Mouse (Mus musculus) thymus, adult 2 months (tissue): ENCODE results near the gene Phrf1. TPM values are rescaled to one million over a fixed set of nuclear protein-coding genes. Genes with fewer than 3 reads are reported as not detected.
A peak's percentile ranks its signal among the peaks of the same experiment; 100 is the strongest.

Experiments
- DNase-seq: peaks from one replicate; pipeline ENCODE4 v3.0.0; 2021
- H3K27ac ChIP-seq: fragments of 200-500 bp; 2 replicates; pipeline ENCODE4 v1.5.1; 2012; ENCODE audit warnings: low read length, control low read depth; ENCODE audit not compliant: control insufficient read depth, insufficient read depth
- H3K27me3 ChIP-seq: fragments of 200-500 bp; 2 replicates; pipeline ENCODE4 v1.6.1; 2012; ENCODE audit warnings: mild to moderate bottlenecking, low read length, moderate library complexity, mixed read lengths; ENCODE audit not compliant: control insufficient read depth, insufficient read depth
- H3K36me3 ChIP-seq: fragments of 200-500 bp; 2 replicates; pipeline ENCODE4 v1.6.1; 2012; ENCODE audit warnings: mild to moderate bottlenecking, low read length, moderate library complexity; ENCODE audit not compliant: control insufficient read depth, insufficient read depth
- H3K4me1 ChIP-seq: fragments of 200-500 bp; replicated peaks from 2 replicates; pipeline ENCODE4 v1.6.1; 2012; ENCODE audit warnings: low read length; ENCODE audit not compliant: control insufficient read depth, insufficient read depth
- H3K4me3 ChIP-seq: fragments of 200-500 bp; 2 replicates; pipeline ENCODE4 v1.5.1; 2012; ENCODE audit warnings: mild to moderate bottlenecking, low read length, control low read depth, moderate library complexity; ENCODE audit not compliant: control insufficient read depth, insufficient read depth
- CTCF ChIP-seq: fragments of 200-500 bp; IDR thresholded peaks from 2 replicates; pipeline ENCODE4 v1.5.1; 2012; ENCODE audit warnings: mild to moderate bottlenecking, control low read depth, low read length, moderate library complexity, borderline replicate concordance; ENCODE audit not compliant: control insufficient read depth, poor library complexity, insufficient read depth; ENCODE audit errors: extremely low read depth
- POLR2A ChIP-seq: fragments of 200-500 bp; IDR thresholded peaks from 2 replicates; pipeline ENCODE4 v1.6.1; 2012; ENCODE audit warnings: mild to moderate bottlenecking, low read length, control low read depth, moderate library complexity; ENCODE audit not compliant: control insufficient read depth, poor library complexity, insufficient read depth; ENCODE audit errors: extremely low read depth
- WGBS: fragments of 180-500 bp; shearing (Covaris S2); methylation state at CpG from one replicate; pipeline ENCODE4 v1.1.7; 2018; 5-methylcytosine and 5-hydroxymethylcytosine counted together
- polyA plus RNA-seq: library from polyadenylated mRNA; depleted of rRNA; stranded (reverse); fragments of >200 nt; gene quantifications from 2 replicates; pipeline ENCODE4 v1.2.3, GENCODE M21; 2012

Gene Phrf1
- polyA plus RNA-seq, 1 experiment, result 64.1 TPM

DNA sequence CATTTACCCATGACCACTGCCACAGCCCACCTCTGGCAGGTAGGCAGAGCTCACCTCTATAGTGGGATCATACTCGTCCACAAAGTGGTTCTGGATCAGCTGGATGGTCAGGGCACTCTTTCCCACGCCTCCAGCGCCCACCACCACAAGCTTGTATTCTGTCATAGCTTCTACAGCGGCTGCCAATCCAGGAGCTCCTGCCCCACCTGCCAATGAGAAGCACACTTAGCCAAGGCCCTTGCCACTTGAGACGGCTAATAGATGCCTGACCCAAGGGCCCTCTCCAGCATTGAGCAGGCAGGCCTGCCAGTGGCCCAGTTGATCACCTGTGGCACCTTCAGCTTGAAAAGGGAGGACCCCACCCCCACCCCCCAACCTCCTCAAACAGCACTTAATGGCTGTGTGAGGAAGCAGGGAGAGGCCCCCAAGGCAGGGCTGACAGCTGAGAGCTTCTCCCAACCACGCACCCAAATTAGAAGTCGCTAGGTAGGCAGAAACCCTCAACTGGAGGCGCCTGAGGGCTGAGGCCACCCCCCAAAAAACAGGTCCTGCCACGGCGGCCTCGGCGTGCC lies 35.7 kb upstream of the Phrf1 start:
- Histone ChIP-seq H3K4me3 (peak overlapping the region; percentile 89), H3K27ac (no peak overlapping the region), H3K36me3 (peaks cover 15% of the 10 kb centered on the region), H3K4me1 (peaks cover 12% of the 10 kb centered on the region), H3K27me3 (no peaks in the 10 kb centered on the region)
- no peak for DNase-seq
- TF ChIP-seq POLR2A, result no peak
- TF ChIP-seq CTCF, result no peak
- WGBS, result 36% methylated on average over 12 of the region's 12 CpGs

DNA sequence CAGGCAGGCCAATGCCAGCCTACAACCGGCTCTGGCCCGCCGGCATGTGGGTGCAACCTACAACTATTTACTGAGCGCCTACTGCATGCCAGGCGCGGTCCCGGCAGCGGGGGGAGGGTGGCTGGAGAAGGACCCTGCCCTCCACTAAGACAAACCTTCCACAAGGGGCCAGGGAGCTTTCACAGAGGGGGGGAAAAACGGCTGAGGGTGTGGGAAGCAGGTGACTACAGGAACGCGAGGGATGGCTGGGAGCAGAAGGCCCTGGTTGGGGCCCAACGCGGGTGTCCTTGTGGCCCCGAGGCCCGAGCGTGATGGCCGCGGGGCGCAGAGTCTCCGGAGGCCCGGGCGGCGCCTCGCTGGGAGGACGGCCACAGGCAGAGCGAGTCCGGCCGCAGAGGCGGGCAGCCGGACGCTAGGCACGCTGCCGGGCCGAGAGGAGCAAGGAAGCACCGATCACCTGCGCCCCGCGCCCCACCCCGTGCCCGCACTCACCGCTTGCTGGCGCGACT lies 35.2 kb upstream of the Phrf1 start:
- Histone ChIP-seq H3K4me1 (peaks cover 12% of the 10 kb centered on the region), H3K4me3 (peak overlapping the region; percentile 89), H3K27ac (no peak overlapping the region), H3K36me3 (peaks cover 15% of the 10 kb centered on the region), H3K27me3 (no peaks in the 10 kb centered on the region)
- 1% methylated on average over 43 of the region's 43 CpGs for WGBS
- TF ChIP-seq POLR2A (no peak), CTCF (no peak)
- DNase-seq, result peak; percentile 46

DNA sequence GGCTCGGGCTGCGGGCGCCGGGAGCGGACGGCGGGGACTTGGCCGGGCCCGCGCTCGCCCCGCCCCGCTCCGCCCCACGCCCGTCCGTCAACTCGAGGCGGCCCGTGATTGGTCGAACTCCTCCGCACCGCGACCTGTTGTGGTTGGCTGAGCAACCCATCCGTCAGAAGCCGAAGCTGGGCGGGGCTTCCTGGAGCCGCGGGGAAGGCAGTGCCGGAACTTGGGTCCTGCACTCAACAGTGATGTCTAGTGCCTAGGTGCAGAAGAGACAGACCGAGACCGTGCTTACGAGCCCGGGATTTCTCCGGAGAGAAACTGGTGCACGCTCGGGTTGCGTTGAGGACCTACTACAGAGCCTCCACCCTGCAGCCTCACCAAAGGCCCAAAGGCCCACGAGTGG lies 34.6 kb upstream of the Phrf1 start, which contains the start of the genes Hras and Lrrc56:
Gene Hras (minus strand): TSS at position 58 of the 400 bp plus-strand sequence.
Gene Lrrc56 (plus strand): TSS at position 210 of the 400 bp plus-strand sequence.
- Histone ChIP-seq H3K4me1 (peaks cover 12% of the 10 kb centered on the region), H3K36me3 (peaks cover 15% of the 10 kb centered on the region), H3K4me3 (peak within 1 kb of the TSS; percentile 94), H3K27me3 (no peaks in the 10 kb centered on the region), H3K27ac (peak within 1 kb of the TSS; percentile 86)
- TF ChIP-seq CTCF (no peak; the same call in 1 of the 2 replicates), POLR2A (peak; percentile 93)
- 1% methylated on average over 27 of the region's 39 CpGs for WGBS
- peak; percentile 98 for DNase-seq

DNA sequence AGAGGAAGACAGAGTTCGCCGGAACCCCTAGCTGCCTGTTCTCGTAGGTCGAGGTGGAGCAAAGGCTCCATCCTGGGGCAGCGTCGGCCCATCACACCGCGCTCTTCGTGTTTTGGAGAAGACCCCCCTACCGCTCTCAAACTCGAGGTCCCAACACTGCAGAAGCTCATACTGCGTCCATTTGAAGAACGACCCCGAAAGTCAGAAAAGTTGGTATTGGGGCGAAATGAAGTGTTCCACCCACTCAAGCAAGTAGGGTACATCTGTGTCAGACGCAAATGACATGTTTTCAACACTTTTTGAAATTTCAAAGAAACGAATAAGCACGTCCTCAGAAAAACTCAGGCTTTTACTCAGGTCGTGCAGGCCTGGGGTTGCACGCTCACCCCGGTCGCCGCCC lies 34.2 kb upstream of the Phrf1 start:
- H3K27ac ChIP-seq, result peak overlapping the region; percentile 86
- H3K27me3 ChIP-seq, result no peaks in the 10 kb centered on the region
- peaks cover 13% of the 10 kb centered on the region for H3K36me3 ChIP-seq
- peak overlapping the region; percentile 94 for H3K4me3 ChIP-seq
- TF ChIP-seq POLR2A, result no peak
- no peak for TF ChIP-seq CTCF
- DNase-seq, result no peak
- under 1% methylated on average over 23 of the region's 23 CpGs for WGBS
- H3K4me1 ChIP-seq, result peaks cover 12% of the 10 kb centered on the region

DNA sequence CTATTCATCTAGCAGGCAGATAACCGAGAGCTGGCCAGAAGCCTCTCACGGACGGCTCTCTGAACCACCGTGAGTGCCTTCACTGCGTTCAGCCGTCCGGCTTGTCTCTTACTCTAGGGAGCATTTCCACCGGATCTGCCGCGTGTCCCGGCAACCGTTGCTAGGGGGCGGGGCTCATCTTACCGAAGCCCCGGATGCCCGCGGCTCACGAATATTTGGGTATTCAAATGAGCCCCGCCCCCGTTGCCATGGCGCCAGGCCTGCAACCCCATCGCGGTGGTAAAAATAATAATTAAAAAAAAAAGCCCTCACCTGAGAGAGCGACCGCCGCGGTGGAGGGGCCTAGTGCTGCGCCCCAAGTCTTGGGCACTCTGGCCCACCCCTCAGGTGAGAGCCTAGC lies 33.8 kb upstream of the Phrf1 start:
- 1% methylated on average over 28 of the region's 28 CpGs for WGBS
- peak overlapping the region; percentile 94 for H3K4me3 ChIP-seq
- H3K36me3 ChIP-seq, result peaks cover 13% of the 10 kb centered on the region
- peaks cover 12% of the 10 kb centered on the region for H3K4me1 ChIP-seq
- DNase-seq, result peak; percentile 95
- H3K27me3 ChIP-seq, result no peaks in the 10 kb centered on the region
- peak overlapping the region; percentile 86 for H3K27ac ChIP-seq
- no peak for TF ChIP-seq POLR2A
- no peak for TF ChIP-seq CTCF

DNA sequence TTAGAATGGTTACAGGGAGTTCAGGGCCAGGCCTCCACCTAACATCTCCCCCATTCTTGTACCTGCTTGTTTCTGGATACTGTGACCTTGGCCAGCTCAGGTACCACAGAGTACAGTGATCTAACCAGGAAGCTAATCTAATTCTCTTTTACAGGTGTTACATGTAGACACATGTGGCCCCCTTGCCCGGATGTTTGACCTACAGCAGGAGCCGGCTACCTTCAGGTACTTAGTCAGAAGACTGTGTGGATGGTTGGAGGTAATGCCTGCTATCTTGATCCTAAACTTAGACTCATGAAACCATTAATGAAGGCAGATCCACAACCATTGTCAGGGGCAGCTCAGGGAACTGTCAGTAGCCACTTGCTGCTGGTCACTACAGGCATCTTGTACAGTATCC lies 32.8 kb upstream of the Phrf1 start:
- peaks cover 4% of the 10 kb centered on the region for H3K36me3 ChIP-seq
- H3K4me1 ChIP-seq, result peaks cover 12% of the 10 kb centered on the region
- H3K27ac ChIP-seq, result no peak overlapping the region
- WGBS, result 100% methylated on average over 2 of the region's 2 CpGs
- DNase-seq, result no peak
- H3K27me3 ChIP-seq, result no peaks in the 10 kb centered on the region
- H3K4me3 ChIP-seq, result no peak overlapping the region
- TF ChIP-seq CTCF, result no peak
- no peak for TF ChIP-seq POLR2A

DNA sequence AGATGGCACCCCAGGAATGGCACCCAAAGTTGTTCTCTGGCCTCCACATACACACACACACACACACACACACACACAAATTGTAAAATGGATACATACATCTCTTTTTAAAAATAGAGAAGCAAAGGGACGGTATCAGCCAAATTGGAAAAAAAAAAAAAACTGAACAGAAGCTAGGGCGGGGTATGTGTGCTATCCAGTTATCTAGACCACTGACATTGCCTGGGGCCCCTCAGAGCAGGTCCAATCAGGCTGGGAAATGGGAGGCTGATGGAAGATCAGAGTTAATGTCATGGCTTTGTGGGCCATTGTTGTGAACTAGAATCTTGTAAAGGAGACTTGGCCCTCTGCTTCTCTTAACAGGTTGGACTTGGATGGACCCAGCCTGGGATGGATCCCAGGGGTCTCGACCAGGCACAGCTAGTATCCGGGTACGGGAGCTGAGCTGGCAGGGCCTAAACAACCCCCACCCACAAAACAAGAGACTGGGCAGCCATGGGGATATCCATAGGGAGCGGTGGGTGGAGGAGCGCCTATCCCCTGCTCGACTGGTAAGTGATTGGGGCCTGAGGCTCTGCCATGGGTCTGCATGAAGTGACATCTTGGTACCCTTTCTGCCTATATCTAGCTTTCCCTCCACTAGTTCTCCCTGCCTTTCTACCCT lies 31.8 kb upstream of the Phrf1 start:
- no peak for TF ChIP-seq POLR2A
- no peak for TF ChIP-seq CTCF
- Histone ChIP-seq H3K4me1 (peaks cover 12% of the 10 kb centered on the region), H3K27ac (no peak overlapping the region), H3K4me3 (no peak overlapping the region), H3K36me3 (no peaks in the 10 kb centered on the region), H3K27me3 (no peaks in the 10 kb centered on the region)
- 96% methylated on average over 8 of the region's 8 CpGs for WGBS
- DNase-seq, result no peak
